Mouse (Mus musculus) lung, adult 18-20 months (tissue): ENCODE results near the gene Trim47.

ENCODE experiments used
- DNase-seq, 2 experiments: peaks; one replicate each; pipeline ENCODE4 v3.0.0; 2022; ENCODE audit warnings: mixed read lengths in 2 of 2

Gene Trim47

DNA sequence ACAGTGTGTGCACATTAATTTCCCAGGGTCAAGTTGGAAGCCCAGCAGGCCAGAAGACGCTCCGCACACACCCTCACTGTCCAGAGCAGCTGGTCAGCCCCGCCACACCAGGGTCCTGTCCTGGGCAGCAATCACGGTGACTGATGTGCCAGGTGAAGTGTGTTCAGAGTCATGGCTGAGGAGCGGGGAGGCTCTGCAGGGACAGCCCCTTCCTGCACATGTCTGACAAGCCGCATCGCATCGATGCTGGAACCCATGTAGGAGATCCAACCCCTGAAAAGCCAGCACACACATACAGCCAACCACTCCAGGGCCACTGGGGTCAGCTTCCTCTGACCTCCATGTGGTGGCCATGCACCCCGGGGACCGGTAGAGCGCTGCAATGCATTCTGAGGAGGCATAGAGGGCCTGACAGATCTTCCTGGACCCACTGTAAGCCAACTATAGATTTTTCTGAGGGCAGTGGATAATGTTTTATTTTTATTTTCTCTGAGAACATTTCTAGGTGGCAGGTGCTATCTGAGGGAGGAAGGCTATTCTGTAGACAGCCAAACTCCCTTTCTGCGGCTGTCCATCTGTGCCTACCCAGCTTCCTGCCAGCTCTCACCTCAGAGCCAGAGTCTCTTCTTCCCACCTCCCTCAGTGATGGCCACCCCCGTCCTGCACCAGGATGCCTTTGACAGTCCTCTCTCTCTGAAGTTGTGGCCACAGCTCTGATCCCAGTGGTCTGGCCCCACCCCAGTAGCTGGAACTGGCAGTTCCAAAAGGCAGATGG, 65.2 kb downstream of the Trim47 start:
- no peak for DNase-seq

- DNase-seq: peak; percentile 87 to 91
Measured at GRCm38 (mm10) chr11:116060596-116060995, 66.4 kb downstream of the Trim47 start.

DNA sequence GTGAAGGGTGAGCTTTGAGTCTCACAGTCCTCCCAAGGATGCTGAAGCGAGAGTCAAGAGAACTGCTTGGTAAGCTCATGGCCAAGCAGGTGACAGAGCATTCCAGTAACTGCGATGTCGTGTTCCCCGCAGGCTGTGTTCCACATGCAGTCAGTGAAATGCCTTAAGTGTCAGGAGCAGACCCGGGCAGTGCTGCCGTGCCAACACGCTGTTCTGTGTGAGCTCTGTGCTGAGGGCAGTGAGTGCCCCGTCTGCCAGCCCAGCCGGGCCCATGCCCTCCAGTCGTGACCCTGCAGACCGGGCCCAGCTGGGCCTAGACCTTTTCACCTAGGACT, 67.4 kb downstream of the Trim47 start:
- no peak for DNase-seq

- no peak for DNase-seq
Measured at GRCm38 (mm10) chr11:116058868-116059690, 67.9 kb downstream of the Trim47 start.

GRCm38 (mm10) chr11:116058022-116058614, 68.9 kb downstream of the Trim47 start:
- DNase-seq: no peak

GRCm38 (mm10) chr11:116057237-116057881, 69.7 kb downstream of the Trim47 start:
- DNase-seq: no peak

GRCm38 (mm10) chr11:116055873-116056272, 71.1 kb downstream of the Trim47 start:
- DNase-seq: no peak
